Mouse (Mus musculus) liver, embryonic 12.5 days (tissue): Measurements from ENCODE around the gene Glyctk. TPM values are rescaled to one million over a fixed set of nuclear protein-coding genes. Genes with fewer than 3 reads are reported as not detected.
"Not testable (repeated sequence)": the region's sequence is repeated elsewhere in the genome, so short reads cannot be mapped to it uniquely, and the experiment has no call there.

ENCODE experiments used
- ATAC-seq: fragments of 200-750 bp; cut with Nextera tagmentation; 2 replicates; pipeline ENCODE4 v1.8.0; 2017; ENCODE audit warnings: moderate number of reproducible peaks, mild to moderate bottlenecking, moderate library complexity
- H3K27ac ChIP-seq: fragments of 300-500 bp; sonication (generic); 2 replicates; pipeline ENCODE4 v1.5.1; 2016; ENCODE audit warnings: mild to moderate bottlenecking
- H3K27me3 ChIP-seq: fragments of 300-500 bp; sonication (generic); replicated peaks from 2 replicates; pipeline ENCODE4 v1.6.1; 2016; ENCODE audit warnings: mild to moderate bottlenecking, moderate library complexity
- H3K36me3 ChIP-seq: fragments of 300-500 bp; sonication (generic); 2 replicates; pipeline ENCODE4 v1.6.1; 2016; ENCODE audit warnings: mild to moderate bottlenecking, moderate library complexity
- H3K4me1 ChIP-seq: fragments of 300-500 bp; sonication (generic); 2 replicates; pipeline ENCODE4 v1.6.1; 2016
- H3K4me2 ChIP-seq: fragments of 300-500 bp; sonication (generic); 2 replicates; pipeline ENCODE4 v1.6.1; 2016; ENCODE audit warnings: mild to moderate bottlenecking, moderate library complexity
- H3K4me3 ChIP-seq: fragments of 300-500 bp; sonication (generic); 2 replicates; pipeline ENCODE4 v1.5.1; 2016; ENCODE audit warnings: mild to moderate bottlenecking, moderate library complexity
- H3K9ac ChIP-seq: fragments of 300-500 bp; sonication (generic); 2 replicates; pipeline ENCODE4 v1.6.1; 2016; ENCODE audit warnings: mild to moderate bottlenecking, moderate library complexity
- H3K9me3 ChIP-seq: fragments of 300-500 bp; sonication (generic); replicated peaks from 2 replicates; pipeline ENCODE4 v1.6.1; 2016; ENCODE audit warnings: mild to moderate bottlenecking, moderate library complexity
- WGBS: fragments of 180-500 bp; shearing (Covaris S2); methylation state at CpG from one replicate; pipeline ENCODE4 v1.1.7; 2016; ENCODE audit not compliant: insufficient replicate concordance; 5-methylcytosine and 5-hydroxymethylcytosine counted together
- polyA plus RNA-seq: library from polyadenylated mRNA; unstranded; fragments of >200 nt; fragmentation: Nextera tagmentation; extraction: Ambion mirVana; gene quantifications from 2 replicates; pipeline ENCODE4 v1.2.1, GENCODE M21; 2016

Gene Glyctk
- polyA plus RNA-seq, 1 experiment from 2014 or later = 15.7 TPM

GRCm38 (mm10) chr9:106173363-106173762 is 15.4 kb upstream of the Glyctk start:
- no peak overlapping the region for H3K27ac ChIP-seq
- WGBS = 51% methylated on average over 2 of the region's 2 CpGs
- peak overlapping the region; percentile 92 for H3K4me3 ChIP-seq
- ATAC-seq = no peak
- H3K9ac ChIP-seq = peak overlapping the region; percentile 89
- no peaks in the 10 kb centered on the region for H3K9me3 ChIP-seq
- peaks cover 46% of the 10 kb centered on the region for H3K4me1 ChIP-seq
- no peaks in the 10 kb centered on the region for H3K27me3 ChIP-seq
- peaks cover 47% of the 10 kb centered on the region for H3K36me3 ChIP-seq
- peak overlapping the region; percentile 93 for H3K4me2 ChIP-seq

DNA sequence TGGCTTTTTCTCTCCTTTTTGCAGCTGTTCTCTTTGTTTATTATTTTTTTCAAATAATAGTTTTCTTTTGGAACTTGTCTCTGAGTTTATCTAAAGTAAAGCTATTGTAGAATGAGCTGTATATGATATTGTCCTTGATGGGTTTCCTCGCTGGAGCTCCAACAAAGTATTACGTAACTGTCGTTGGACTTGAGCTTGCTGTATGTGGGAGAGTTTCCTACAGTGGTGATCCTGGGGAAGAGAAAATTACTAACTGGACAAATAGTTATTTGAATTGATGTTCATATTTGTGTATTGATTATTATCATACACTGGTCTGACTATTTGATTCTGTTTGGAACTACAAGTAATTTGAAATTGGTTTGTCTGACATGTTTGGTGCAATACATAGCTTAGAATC is 14.6 kb upstream of the Glyctk start:
- H3K9me3 ChIP-seq = no peaks in the 10 kb centered on the region
- no peaks in the 10 kb centered on the region for H3K27me3 ChIP-seq
- H3K4me3 ChIP-seq = peak overlapping the region; percentile 92
- H3K4me1 ChIP-seq = peaks cover 46% of the 10 kb centered on the region
- H3K4me2 ChIP-seq = peak overlapping the region; percentile 93
- peaks cover 39% of the 10 kb centered on the region for H3K36me3 ChIP-seq
- H3K27ac ChIP-seq = no peak overlapping the region
- no peak for ATAC-seq
- peak overlapping the region; percentile 89 for H3K9ac ChIP-seq
- 5% methylated on average over 3 of the region's 3 CpGs for WGBS

- ATAC-seq = peak; percentile 43
- no peaks in the 10 kb centered on the region for H3K9me3 ChIP-seq
- H3K4me2 ChIP-seq = peak overlapping the region; percentile 93
- H3K36me3 ChIP-seq = peaks cover 29% of the 10 kb centered on the region
- H3K4me1 ChIP-seq = peaks cover 46% of the 10 kb centered on the region
- H3K9ac ChIP-seq = peak overlapping the region; percentile 89
- no peaks in the 10 kb centered on the region for H3K27me3 ChIP-seq
- H3K27ac ChIP-seq = peak overlapping the region; percentile 92
- 2% methylated on average over 30 of the region's 30 CpGs for WGBS
- H3K4me3 ChIP-seq = peak overlapping the region; percentile 92
Observed at GRCm38 (mm10) chr9:106171346-106172158, 13.6 kb upstream of the Glyctk start.

- H3K4me2 ChIP-seq = peak within 1 kb of the TSS; percentile 93
- peak within 1 kb of the TSS; percentile 89 for H3K9ac ChIP-seq
- WGBS = under 1% methylated on average over 78 of the region's 81 CpGs
- H3K36me3 ChIP-seq = peaks cover 21% of the 10 kb centered on the region
- no peaks in the 10 kb centered on the region for H3K9me3 ChIP-seq
- peaks cover 44% of the 10 kb centered on the region for H3K4me1 ChIP-seq
- peak within 1 kb of the TSS; percentile 92 for H3K4me3 ChIP-seq
- ATAC-seq = peak; percentile 93
- H3K27ac ChIP-seq = peak within 1 kb of the TSS; percentile 92
- H3K27me3 ChIP-seq = no peaks in the 10 kb centered on the region
Observed at GRCm38 (mm10) chr9:106170556-106171345, 12.8 kb upstream of the Glyctk start, which contains the start of gene Wdr82. Gene Wdr82, plus strand, starts transcription at chr9:106170928.

DNA sequence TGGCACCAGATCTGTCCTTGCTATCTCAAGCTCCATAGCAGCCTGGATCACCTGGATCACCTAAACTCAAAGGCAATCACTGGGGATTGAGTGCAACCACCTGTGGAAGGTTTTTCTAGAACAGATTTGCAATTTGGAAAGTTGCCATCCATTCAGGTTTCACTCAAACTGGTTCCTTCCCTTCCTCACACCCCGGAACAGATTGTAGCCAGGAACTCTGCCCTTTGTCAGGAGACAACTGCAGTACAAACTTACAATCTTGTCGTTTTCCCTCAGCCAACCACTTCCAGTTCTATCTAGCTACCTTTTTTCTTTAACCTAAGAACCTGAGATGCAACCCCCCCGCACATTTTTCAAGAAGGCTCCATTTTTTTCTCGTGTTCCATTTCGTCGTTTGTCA is 12.0 kb upstream of the Glyctk start:
- no peaks in the 10 kb centered on the region for H3K9me3 ChIP-seq
- H3K27me3 ChIP-seq = no peaks in the 10 kb centered on the region
- no peak overlapping the region for H3K27ac ChIP-seq
- no peak overlapping the region for H3K4me3 ChIP-seq
- ATAC-seq = no peak
- H3K4me2 ChIP-seq = peak overlapping the region; percentile 93
- H3K9ac ChIP-seq = peak overlapping the region; percentile 89; the same call in 1 of the 2 replicates
- peaks cover 15% of the 10 kb centered on the region; the same call in 1 of the 2 replicates for H3K36me3 ChIP-seq
- WGBS = 40% methylated on average over 6 of the region's 6 CpGs
- H3K4me1 ChIP-seq = peaks cover 36% of the 10 kb centered on the region

DNA sequence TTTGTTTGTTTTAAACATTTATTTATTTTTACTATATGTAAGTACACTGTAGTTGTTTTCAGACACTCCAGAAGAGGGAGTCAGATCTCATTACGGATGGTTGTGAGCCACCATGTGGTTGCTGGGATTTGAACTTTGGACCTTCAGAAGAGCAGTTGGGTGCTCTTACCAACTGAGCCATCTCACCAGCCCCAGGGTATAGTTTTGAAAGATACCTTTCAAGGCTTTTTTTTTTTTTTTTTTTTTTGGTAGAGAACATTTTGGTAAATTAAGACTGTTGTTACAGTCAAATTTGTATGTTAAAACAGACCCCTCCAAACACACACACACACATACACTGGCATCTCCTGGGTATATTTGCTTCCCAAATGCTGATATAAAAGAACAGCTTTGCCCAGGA is 11.1 kb upstream of the Glyctk start:
- H3K9me3 ChIP-seq, H3K27me3 ChIP-seq, H3K27ac ChIP-seq, H3K36me3 ChIP-seq, H3K4me2 ChIP-seq, H3K4me3 ChIP-seq, ATAC-seq, H3K9ac ChIP-seq: not testable (repeated sequence)
- 67% methylated on average over 1 of the region's 1 CpGs for WGBS
- H3K4me1 ChIP-seq = peaks cover 28% of the 10 kb centered on the region

- Histone ChIP-seq H3K36me3 (no peaks in the 10 kb centered on the region), H3K4me3 (no peak overlapping the region), H3K27me3 (0 out of 2 replicates have a peak, but pooled peaks cover under 1% of the 10 kb centered on the region), H3K4me2 (no peak overlapping the region), H3K27ac (no peak overlapping the region), H3K9me3 (no peaks in the 10 kb centered on the region), H3K4me1 (peaks cover 15% of the 10 kb centered on the region), H3K9ac (no peak overlapping the region)
- ATAC-seq = no peak
- WGBS = 67% methylated on average over 1 of the region's 1 CpGs
Observed at GRCm38 (mm10) chr9:106167703-106168102, 9.8 kb upstream of the Glyctk start.

DNA sequence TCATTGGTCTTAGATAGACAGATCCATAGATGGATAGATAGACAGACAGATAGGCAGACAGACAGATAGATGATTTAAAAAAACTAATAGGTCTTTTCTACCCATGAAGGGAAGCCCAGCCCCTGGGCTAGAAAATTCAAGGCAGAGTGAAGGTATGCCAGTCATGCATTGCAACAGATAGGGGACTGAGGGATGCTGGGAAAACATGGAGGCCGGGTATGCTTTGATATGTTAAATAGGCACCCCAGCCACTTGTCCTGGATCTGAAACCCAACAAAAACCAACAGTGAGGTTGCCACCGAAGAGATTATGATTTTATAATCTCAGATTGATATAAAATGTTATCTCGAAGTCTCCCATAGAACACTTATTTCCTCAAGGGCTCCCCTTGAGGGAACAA is 9.3 kb upstream of the Glyctk start:
- no peaks in the 10 kb centered on the region for H3K9me3 ChIP-seq
- H3K4me1 ChIP-seq = peaks cover 12% of the 10 kb centered on the region
- no peak overlapping the region for H3K27ac ChIP-seq
- no peak for ATAC-seq
- H3K36me3 ChIP-seq = no peaks in the 10 kb centered on the region
- no peak overlapping the region for H3K4me3 ChIP-seq
- WGBS = 63% methylated on average over 3 of the region's 3 CpGs
- 0 out of 2 replicates have a peak, but pooled peaks cover 3% of the 10 kb centered on the region for H3K27me3 ChIP-seq
- H3K9ac ChIP-seq = no peak overlapping the region
- no peak overlapping the region for H3K4me2 ChIP-seq

- H3K9ac ChIP-seq = no peak overlapping the region
- no peaks in the 10 kb centered on the region for H3K36me3 ChIP-seq
- H3K9me3 ChIP-seq = no peaks in the 10 kb centered on the region
- WGBS = 38% methylated on average over 2 of the region's 2 CpGs
- peaks cover 8% of the 10 kb centered on the region for H3K4me1 ChIP-seq
- no peak overlapping the region for H3K4me2 ChIP-seq
- ATAC-seq = no peak
- no peak overlapping the region for H3K27ac ChIP-seq
- no peak overlapping the region for H3K4me3 ChIP-seq
- H3K27me3 ChIP-seq = 0 out of 2 replicates have a peak, but pooled peaks cover 3% of the 10 kb centered on the region
Observed at GRCm38 (mm10) chr9:106166709-106167108, 8.8 kb upstream of the Glyctk start.

DNA sequence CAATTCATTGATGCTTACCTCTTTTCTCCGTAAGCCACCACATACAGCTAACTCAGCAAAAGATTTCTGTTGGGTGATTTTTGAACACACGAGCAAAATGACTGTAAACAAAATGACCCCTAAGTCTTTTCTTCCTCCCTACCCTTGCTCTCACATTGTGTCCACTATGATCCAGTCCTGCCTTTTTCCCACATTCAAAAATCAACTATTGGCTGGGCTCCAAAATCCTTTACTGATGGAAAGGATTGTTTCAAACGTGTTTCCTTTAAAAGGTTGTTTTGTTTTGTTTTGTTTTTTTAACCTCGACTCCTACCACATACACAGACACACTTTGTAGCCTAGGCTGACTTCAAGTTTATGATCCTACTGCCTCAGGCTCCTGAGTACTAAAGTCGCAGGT is 2.5 kb upstream of the Glyctk start:
- peaks cover 12% of the 10 kb centered on the region for H3K4me1 ChIP-seq
- no peak for ATAC-seq
- H3K9me3 ChIP-seq = no peaks in the 10 kb centered on the region
- 56% methylated on average over 5 of the region's 5 CpGs for WGBS
- peak overlapping the region; percentile 80 for H3K27ac ChIP-seq
- peak overlapping the region; percentile 66; the same call in 1 of the 2 replicates for H3K9ac ChIP-seq
- peak overlapping the region; percentile 74 for H3K4me2 ChIP-seq
- 0 out of 2 replicates have a peak, but pooled peaks cover 3% of the 10 kb centered on the region for H3K27me3 ChIP-seq
- H3K36me3 ChIP-seq = no peaks in the 10 kb centered on the region
- H3K4me3 ChIP-seq = peak overlapping the region; percentile 69

DNA sequence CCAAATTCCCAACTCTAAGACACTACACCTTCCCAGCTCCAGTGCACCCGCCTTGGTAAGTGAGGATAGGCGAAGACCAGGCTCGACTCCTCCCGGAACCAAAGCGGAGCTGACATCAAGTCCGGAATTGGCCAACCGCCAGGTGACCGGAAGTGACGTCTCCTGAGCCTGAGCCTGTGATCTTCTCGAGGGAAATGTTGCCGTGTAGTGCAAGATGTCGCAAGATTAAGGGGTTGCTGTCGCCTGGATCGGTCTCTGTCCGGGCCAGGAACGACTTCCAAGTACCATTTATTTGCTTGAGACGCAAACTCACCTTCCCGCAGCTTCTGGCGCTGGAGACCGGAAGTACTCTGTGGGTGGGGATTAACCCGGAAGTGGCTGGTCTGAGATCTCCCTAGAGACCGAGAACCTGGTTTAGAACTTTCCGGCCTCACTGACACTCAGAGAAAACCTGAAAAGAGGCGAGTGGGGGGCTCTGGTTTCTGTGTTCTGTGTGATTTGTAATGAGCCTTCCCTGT is 1.9 kb upstream of the Glyctk start:
- ATAC-seq = peak; percentile 81
- Histone ChIP-seq H3K4me3 (peak overlapping the region; percentile 69), H3K9ac (peak overlapping the region; percentile 66), H3K4me1 (peaks cover 12% of the 10 kb centered on the region), H3K4me2 (peak overlapping the region; percentile 74), H3K27ac (peak overlapping the region; percentile 80), H3K27me3 (0 out of 2 replicates have a peak, but pooled peaks cover 3% of the 10 kb centered on the region), H3K9me3 (no peaks in the 10 kb centered on the region), H3K36me3 (no peaks in the 10 kb centered on the region)
- 3% methylated on average over 24 of the region's 24 CpGs for WGBS
